In the genomic region with DNA sequence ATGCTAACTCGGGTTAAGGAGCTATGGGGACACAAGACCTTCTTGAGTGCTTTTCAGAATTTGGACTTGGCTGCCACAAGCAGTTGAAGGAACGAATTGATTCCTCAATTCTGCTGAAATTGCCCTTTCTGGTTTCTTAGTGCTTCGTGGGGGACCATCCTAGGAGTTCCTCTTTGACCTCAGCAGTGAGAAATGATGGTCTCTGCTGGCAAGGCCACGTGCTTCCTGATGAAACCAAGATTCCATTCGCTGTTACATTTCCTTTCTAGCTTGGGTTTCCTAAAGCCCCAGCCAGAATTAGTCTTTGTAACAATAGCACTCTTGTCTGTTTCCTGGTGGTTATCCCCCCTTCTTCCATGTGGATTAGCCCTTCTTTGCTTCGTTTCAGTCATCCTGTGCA, we compare ENCODE assay signal across 17 mouse cellular contexts. TPM values are rescaled to one million over a fixed set of nuclear protein-coding genes. Genes with fewer than 3 reads are reported as not detected.
DNase-seq lines count a peak whose midpoint lies in the region; ATAC-seq and TF ChIP-seq lines count a peak whose summit lies in the region.
"Had no signal": no experiment of that assay in that cellular context is flagged by ENCODE, and none has a peak within 500 bp of the region (broad histone marks: within the 10 kb centered on the region; RNA-seq: fewer than 3 reads in every experiment).

No protein-coding gene starts in this region.

- no peak overlapping the region for H3K4me2 ChIP-seq in kidney, embryonic 14.5 days (replicated peaks; ENCODE audit: low read depth, low read length)
- no peak overlapping the region for H3K4me2 ChIP-seq in lung, embryonic 16.5 days (ENCODE audit: low read depth, low read length)
- H3K4me2 ChIP-seq: midbrain, embryonic 11.5 days had no signal

- WGBS in kidney, embryonic 14.5 days = 74% methylated on average over 6 of the region's 6 CpGs
- 46% methylated on average over 6 of the region's 6 CpGs for WGBS in lung, embryonic 16.5 days

- TF ChIP-seq CTCF in cortical plate, adult 2 months (IDR thresholded peaks at IDR 0.05; ENCODE audit: extremely low read depth, insufficient read depth, low read length) = no peak

- TF ChIP-seq POLR2A in cortical plate, adult 2 months (IDR thresholded peaks at IDR 0.05; ENCODE audit: extremely low read depth, insufficient read depth, low read length) = no peak

- H3K4me3 ChIP-seq in kidney, embryonic 14.5 days (ENCODE audit: low read length) = no peak overlapping the region
- H3K4me3 ChIP-seq in lung, embryonic 16.5 days (ENCODE audit: low read length) = no peak overlapping the region
- no peak overlapping the region for H3K4me3 ChIP-seq in cortical plate, adult 2 months (ENCODE audit: insufficient read depth, low read length)

- no peaks in the 10 kb centered on the region for H3K36me3 ChIP-seq in kidney, embryonic 14.5 days (ENCODE audit: control insufficient read depth, insufficient read depth, low read length)
- no peaks in the 10 kb centered on the region for H3K36me3 ChIP-seq in lung, embryonic 16.5 days (ENCODE audit: control insufficient read depth, insufficient read depth, low read length)

- no peaks in the 10 kb centered on the region for H3K27me3 ChIP-seq in kidney, embryonic 14.5 days (ENCODE audit: control insufficient read depth, insufficient read depth, low read length)
- no peaks in the 10 kb centered on the region for H3K27me3 ChIP-seq in lung, embryonic 16.5 days (ENCODE audit: control insufficient read depth, insufficient read depth, low read depth, low read length)

- H3K9ac ChIP-seq in kidney, embryonic 14.5 days (ENCODE audit: low read depth, low read length) = no peak overlapping the region
- H3K9ac ChIP-seq in lung, embryonic 16.5 days (ENCODE audit: low read length) = no peak overlapping the region

- no peak overlapping the region for H3K27ac ChIP-seq in kidney, embryonic 14.5 days (ENCODE audit: low read depth, low read length)
- no peak overlapping the region for H3K27ac ChIP-seq in lung, embryonic 16.5 days (ENCODE audit: low read length)
- H3K27ac ChIP-seq in cortical plate, adult 2 months (ENCODE audit: insufficient read depth, low read length) = 0 out of 2 replicates have a peak overlapping the region, but pooled peaks have one; percentile 29

- ATAC-seq in kidney, embryonic 14.5 days (ENCODE audit: low FRiP score, low TSS enrichment) = no peak
- peak; percentile 54; the same call in 1 of the 2 replicates for ATAC-seq in lung, embryonic 16.5 days (ENCODE audit: low read depth)
- ATAC-seq: forebrain, embryonic 16.5 days; inflammation-experienced regulatory T-cells, adult 6 months had no signal

- no peaks in the 10 kb centered on the region for H3K4me1 ChIP-seq in kidney, embryonic 14.5 days (ENCODE audit: control insufficient read depth, insufficient read depth, low read length)
- no peaks in the 10 kb centered on the region; the same call in 1 of the 2 replicates for H3K4me1 ChIP-seq in lung, embryonic 16.5 days (replicated peaks; ENCODE audit: control insufficient read depth, insufficient read depth, low read length)
- peaks cover 2% of the 10 kb centered on the region; the same call in 1 of the 2 replicates for H3K4me1 ChIP-seq in cortical plate, adult 2 months (ENCODE audit: control insufficient read depth, insufficient read depth, low read length)

- DNase-seq in kidney, adult 11 months = peak; percentile 20
- DNase-seq in lung, postnatal 25 days (ENCODE audit: low spot score) = no peak
- DNase-seq in kidney, postnatal 14 days = peak; percentile 43
- DNase-seq in urinary bladder, postnatal 25 days (ENCODE audit: low spot score) = no peak
- DNase-seq: adrenal gland, adult 8-10 months; cerebellum, adult 2 months; embryo, embryonic 11 days; gastrocnemius, postnatal 14 days; heart, postnatal 4 days; lung, adult 2 months; right cerebral cortex, postnatal 4 days had no signal

- no peaks in the 10 kb centered on the region for H3K9me3 ChIP-seq in kidney, embryonic 14.5 days (ENCODE audit: control insufficient read depth, low read length)
- H3K9me3 ChIP-seq in lung, embryonic 16.5 days (ENCODE audit: control insufficient read depth, low read length) = no peaks in the 10 kb centered on the region

RNA-seq across cellular contexts. Expression of a gene that starts 32.9 kb away (rescaled TPM):
- 2.6 and 2.9 TPM in 2 replicates for polyA plus RNA-seq in kidney, embryonic 14.5 days (2014; fragmentation: Nextera tagmentation; extraction: Ambion mirVana)
- polyA plus RNA-seq in lung, embryonic 16.5 days (2015; fragmentation: Nextera tagmentation; extraction: Ambion mirVana) = 6.2 and 6.6 TPM in 2 replicates
- 13.0 and 14.0 TPM in 2 replicates for polyA plus RNA-seq in cortical plate, adult 2 months (2012; rRNA removed)
- polyA plus RNA-seq: inflammation-experienced regulatory T-cells, adult 6 months had no signal

Comparison
In these comparisons a context has a peak if more than half of its experiments do, and no peak if none do; other contexts are left out.
1. DNase-seq: peak in kidney, adult 11 months (single experiment) and kidney, postnatal 14 days (single experiment); none in lung, postnatal 25 days (single experiment) and urinary bladder, postnatal 25 days (single experiment).